Mouse (Mus musculus) hindbrain, embryonic 16.5 days (tissue): ENCODE data around the gene Hypk. TPM values are rescaled to one million over a fixed set of nuclear protein-coding genes. Genes with fewer than 3 reads are reported as not detected.

Source experiments
- ATAC-seq: fragments of 200-750 bp; cut with Nextera tagmentation; 2 replicates; pipeline ENCODE4 v1.8.0; 2017; ENCODE audit warnings: moderate TSS enrichment, moderate library complexity
- H3K27ac ChIP-seq: fragments of 300-500 bp; sonication (generic); 2 replicates; pipeline ENCODE4 v1.5.1; 2014; ENCODE audit warnings: low read depth, mild to moderate bottlenecking, control low read depth, low read length, moderate library complexity
- H3K27me3 ChIP-seq: fragments of 300-500 bp; sonication (generic); replicated peaks from 2 replicates; pipeline ENCODE4 v1.6.1; 2014; ENCODE audit warnings: low read length; ENCODE audit not compliant: control insufficient read depth, insufficient read depth
- H3K36me3 ChIP-seq: fragments of 300-500 bp; sonication (generic); 2 replicates; pipeline ENCODE4 v1.6.1; 2014; ENCODE audit warnings: mild to moderate bottlenecking, low read length, moderate library complexity, mixed read lengths; ENCODE audit not compliant: control insufficient read depth, insufficient read depth
- H3K4me1 ChIP-seq: fragments of 300-500 bp; sonication (generic); 2 replicates; pipeline ENCODE4 v1.6.1; 2014; ENCODE audit warnings: low read depth, low read length; ENCODE audit not compliant: control insufficient read depth, insufficient read depth
- H3K4me2 ChIP-seq: fragments of 300-500 bp; sonication (generic); 2 replicates; pipeline ENCODE4 v1.6.1; 2014; ENCODE audit warnings: mild to moderate bottlenecking, low read length, control low read depth, moderate library complexity
- H3K4me3 ChIP-seq: fragments of 300-500 bp; sonication (generic); 2 replicates; pipeline ENCODE4 v1.5.1; 2014; ENCODE audit warnings: mild to moderate bottlenecking, low read length, control low read depth, moderate library complexity
- H3K9ac ChIP-seq: fragments of 300-500 bp; sonication (generic); 2 replicates; pipeline ENCODE4 v1.6.1; 2014; ENCODE audit warnings: low read depth, mild to moderate bottlenecking, control low read depth, low read length, moderate library complexity
- H3K9me3 ChIP-seq: fragments of 300-500 bp; sonication (generic); 2 replicates; pipeline ENCODE4 v1.6.1; 2014; ENCODE audit warnings: mild to moderate bottlenecking, low read length, moderate library complexity; ENCODE audit not compliant: control insufficient read depth
- WGBS: fragments of 180-500 bp; shearing (Covaris S2); extraction: QIAGEN DNeasy Blood & Tissue Kit; methylation state at CpG from one replicate; pipeline ENCODE4 v1.1.7; 2014; 5-methylcytosine and 5-hydroxymethylcytosine counted together
- microRNA-seq: library from miRNA; unstranded; fragments of <30 nt; microRNA quantifications from one replicate; pipeline ENCODE4, GENCODE M21; 2017
- polyA plus RNA-seq: library from polyadenylated mRNA; unstranded; fragments of >200 nt; fragmentation: Nextera tagmentation; extraction: Ambion mirVana; gene quantifications from 2 replicates; pipeline ENCODE4 v1.2.1, GENCODE M21; 2015

Gene Hypk
- polyA plus RNA-seq, 1 experiment from 2014 or later = 122 TPM

- H3K4me1 ChIP-seq = peaks cover 9% of the 10 kb centered on the region
- H3K9ac ChIP-seq = peak overlapping the region; percentile 17; the same call in 1 of the 2 replicates
- peak overlapping the region; percentile 68; the same call in 1 of the 2 replicates for H3K4me2 ChIP-seq
- no peaks in the 10 kb centered on the region for H3K36me3 ChIP-seq
- ATAC-seq = no peak
- H3K4me3 ChIP-seq = 0 out of 2 replicates have a peak overlapping the region, but pooled peaks have one; percentile 62
- H3K27me3 ChIP-seq = no peaks in the 10 kb centered on the region
- H3K9me3 ChIP-seq = no peaks in the 10 kb centered on the region
- no peak overlapping the region for H3K27ac ChIP-seq
- WGBS = 92% methylated on average over 2 of the region's 2 CpGs
These were observed 54.9 kb downstream of the Hypk start for GRCm38 (mm10) chr2:121507951-121508330.

Small RNAs within 50 kb of the gene (microRNA-seq; reads per million reads assigned to microRNA genes)
- not detected for gene Gm22953

Other genes starting within 250 kb of the Hypk start
- 134 and 146 TPM in 2 replicates for gene Trp53bp1, start 181.9 kb upstream of the Hypk start, polyA plus RNA-seq
- gene Map1a, start 163.7 kb upstream of the Hypk start, polyA plus RNA-seq = 29.6 and 46.5 TPM in 2 replicates
- 22.6 and 23.2 TPM in 2 replicates for gene Ppip5k1, start 97.9 kb upstream of the Hypk start, polyA plus RNA-seq
- gene Ckmt1, start 95.6 kb upstream of the Hypk start, polyA plus RNA-seq = 137 and 165 TPM in 2 replicates
- gene Strc, start 66.1 kb upstream of the Hypk start, polyA plus RNA-seq = 0.03 and 0.04 TPM in 2 replicates
- 379 and 403 TPM in 2 replicates for gene Pdia3, start 39.5 kb upstream of the Hypk start, polyA plus RNA-seq
- 3.5 and 3.6 TPM in 2 replicates for gene Catsper2, start 39.5 kb upstream of the Hypk start, polyA plus RNA-seq
- 2.4 and 3.0 TPM in 2 replicates for gene Ell3, start 9.0 kb upstream of the Hypk start, polyA plus RNA-seq
- gene Serf2, start 4.1 kb upstream of the Hypk start, polyA plus RNA-seq = 254 and 262 TPM in 2 replicates
- 0.95 and 1.2 TPM in 2 replicates for gene Serinc4, start 3.5 kb downstream of the Hypk start, polyA plus RNA-seq
- gene Mfap1b, start 20.8 kb downstream of the Hypk start, polyA plus RNA-seq = 68.2 and 71.2 TPM in 2 replicates
- 28.4 and 28.6 TPM in 2 replicates for gene Mfap1a, start 53.4 kb downstream of the Hypk start, polyA plus RNA-seq
- gene Wdr76, start 53.4 kb downstream of the Hypk start, polyA plus RNA-seq = 3.2 TPM in 2 replicates